Mouse (Mus musculus) layer of hippocampus, adult 8-10 months (tissue): ENCODE results near the gene Ptafr. TPM values are rescaled to one million over a fixed set of nuclear protein-coding genes. Genes with fewer than 3 reads are reported as not detected.
"Not testable (repeated sequence)": the region's sequence is repeated elsewhere in the genome, so short reads cannot be mapped to it uniquely, and the experiment has no call there.

Source experiments
- DNase-seq, 2 experiments: peaks; one replicate each; pipeline ENCODE4 v3.0.0; 2022; ENCODE audit warnings: low spot score in 2 of 2
- total RNA-seq, 4 experiments: library from RNA; stranded (reverse); gene quantifications; 2 replicates each; pipeline ENCODE4 v1.2.4; 2022

Gene Ptafr
- total RNA-seq, 4 experiments from 2014 or later, result 1.1 to 3.8 (median 2.5) TPM

- not testable (repeated sequence) for DNase-seq
Measured at GRCm38 (mm10) chr4:132555550-132555949, 8.3 kb upstream of the Ptafr start.

- no peak for DNase-seq
Measured at GRCm38 (mm10) chr4:132563261-132563660, 606 bp upstream of the Ptafr start.

GRCm38 (mm10) chr4:132565089-132565747, 1.4 kb downstream of the Ptafr start:
- peak in 1 of 2 experiments; percentile 35 for DNase-seq

GRCm38 (mm10) chr4:132567361-132567779, 3.5 kb downstream of the Ptafr start:
- DNase-seq, result no peak

GRCm38 (mm10) chr4:132569115-132569514, 5.2 kb downstream of the Ptafr start:
- DNase-seq, result no peak

GRCm38 (mm10) chr4:132571190-132571589, 7.3 kb downstream of the Ptafr start:
- no peak for DNase-seq

GRCm38 (mm10) chr4:132573327-132573726, 9.5 kb downstream of the Ptafr start:
- DNase-seq, result no peak

GRCm38 (mm10) chr4:132574809-132575347, 11.0 kb downstream of the Ptafr start:
- DNase-seq, result no peak

- DNase-seq, result no peak
Measured at GRCm38 (mm10) chr4:132583781-132584180, 19.9 kb downstream of the Ptafr start.

- no peak for DNase-seq
Measured at GRCm38 (mm10) chr4:132584975-132585374, 21.1 kb downstream of the Ptafr start.

- DNase-seq, result no peak
Measured at GRCm38 (mm10) chr4:132586282-132586681, 22.4 kb downstream of the Ptafr start.

- DNase-seq, result no peak
Measured at GRCm38 (mm10) chr4:132588512-132588911, 24.6 kb downstream of the Ptafr start.

- DNase-seq, result no peak
Measured at GRCm38 (mm10) chr4:132590642-132591041, 26.8 kb downstream of the Ptafr start.

GRCm38 (mm10) chr4:132592958-132593357, 29.1 kb downstream of the Ptafr start:
- no peak for DNase-seq

GRCm38 (mm10) chr4:132594191-132594590, 30.3 kb downstream of the Ptafr start:
- no peak for DNase-seq

GRCm38 (mm10) chr4:132598861-132599260, 35.0 kb downstream of the Ptafr start:
- DNase-seq, result no peak

- no peak for DNase-seq
Measured at GRCm38 (mm10) chr4:132599764-132600163, 35.9 kb downstream of the Ptafr start.

GRCm38 (mm10) chr4:132600465-132600864, 36.6 kb downstream of the Ptafr start:
- DNase-seq, result no peak

GRCm38 (mm10) chr4:132601242-132601641, 37.4 kb downstream of the Ptafr start:
- not testable (repeated sequence) for DNase-seq

GRCm38 (mm10) chr4:132603468-132603867, 39.6 kb downstream of the Ptafr start:
- DNase-seq, result no peak

- no peak for DNase-seq
Measured at GRCm38 (mm10) chr4:132605816-132606215, 41.9 kb downstream of the Ptafr start.

GRCm38 (mm10) chr4:132608147-132608546, 44.3 kb downstream of the Ptafr start:
- no peak for DNase-seq

GRCm38 (mm10) chr4:132610301-132610984, 46.6 kb downstream of the Ptafr start:
- no peak for DNase-seq
